Mouse (Mus musculus): ENCODE results near the gene D430042O09Rik. TPM values are rescaled to one million over a fixed set of nuclear protein-coding genes. Genes with fewer than 3 reads are reported as not detected.

Gene D430042O09Rik
- polyA plus RNA-seq (2016; fragmentation: Nextera tagmentation; extraction: Ambion mirVana): 3.4 and 3.5 TPM in 2 replicates

- under 1% methylated on average over 45 of the region's 45 CpGs for WGBS (ENCODE audit: insufficient replicate concordance)
- Histone ChIP-seq H3K4me3 (peak within 1 kb of the TSS; percentile 93), H3K4me1 (peaks cover 35% of the 10 kb centered on the region), H3K36me3 (peaks cover 21% of the 10 kb centered on the region), H3K9ac (peak within 1 kb of the TSS; percentile 92), H3K27me3 (replicated peaks) (no peaks in the 10 kb centered on the region), H3K27ac (peak within 1 kb of the TSS; percentile 88), H3K4me2 (peak within 1 kb of the TSS; percentile 93), H3K9me3 (replicated peaks) (no peaks in the 10 kb centered on the region)
- peak; percentile 98 for ATAC-seq
These were observed at the start of gene D430042O09Rik, which contains the start of gene Gtf3c1 for GRCm38 (mm10) chr7:125707593-125708022. Gene D430042O09Rik, plus strand, starts transcription at chr7:125707888. Gene Gtf3c1, minus strand, starts transcription at chr7:125707780.

GRCm38 (mm10) chr7:125663654-125664053 lies 44.0 kb upstream of the D430042O09Rik start:
- H3K9ac ChIP-seq: no peak overlapping the region
- no peak overlapping the region for H3K4me3 ChIP-seq
- H3K27ac ChIP-seq: no peak overlapping the region
- ATAC-seq: no peak
- no peak overlapping the region for H3K4me2 ChIP-seq
- no peaks in the 10 kb centered on the region for H3K27me3 ChIP-seq (replicated peaks)
- peaks cover 86% of the 10 kb centered on the region for H3K36me3 ChIP-seq
- H3K4me1 ChIP-seq: no peaks in the 10 kb centered on the region
- 85% methylated on average over 3 of the region's 3 CpGs for WGBS (ENCODE audit: insufficient replicate concordance)
- no peaks in the 10 kb centered on the region for H3K9me3 ChIP-seq (replicated peaks)

GRCm38 (mm10) chr7:125670865-125671264 lies 36.8 kb upstream of the D430042O09Rik start:
- Histone ChIP-seq H3K9me3 (replicated peaks) (no peaks in the 10 kb centered on the region), H3K27ac (peak overlapping the region; percentile 62), H3K4me1 (peaks cover 26% of the 10 kb centered on the region), H3K9ac (peak overlapping the region; percentile 15), H3K36me3 (peaks cover 100% of the 10 kb centered on the region), H3K4me3 (no peak overlapping the region), H3K4me2 (peak overlapping the region; percentile 49), H3K27me3 (replicated peaks) (no peaks in the 10 kb centered on the region)
- ATAC-seq: peak; percentile 91
- WGBS (ENCODE audit: insufficient replicate concordance): 52% methylated on average over 6 of the region's 6 CpGs

GRCm38 (mm10) chr7:125671396-125671795 lies 36.3 kb upstream of the D430042O09Rik start:
- Histone ChIP-seq H3K9ac (peak overlapping the region; percentile 15; the same call in 1 of the 2 replicates), H3K9me3 (replicated peaks) (no peaks in the 10 kb centered on the region), H3K4me3 (no peak overlapping the region), H3K27ac (peak overlapping the region; percentile 62), H3K4me2 (peak overlapping the region; percentile 49), H3K4me1 (peaks cover 26% of the 10 kb centered on the region), H3K27me3 (replicated peaks) (no peaks in the 10 kb centered on the region), H3K36me3 (peaks cover 100% of the 10 kb centered on the region)
- ATAC-seq: peak; percentile 72
- WGBS (ENCODE audit: insufficient replicate concordance): 54% methylated on average over 8 of the region's 8 CpGs

- ATAC-seq: no peak
- Histone ChIP-seq H3K27ac (no peak overlapping the region), H3K9me3 (replicated peaks) (no peaks in the 10 kb centered on the region), H3K9ac (no peak overlapping the region), H3K36me3 (peaks cover 100% of the 10 kb centered on the region), H3K4me1 (peaks cover 26% of the 10 kb centered on the region), H3K27me3 (replicated peaks) (no peaks in the 10 kb centered on the region), H3K4me3 (no peak overlapping the region), H3K4me2 (no peak overlapping the region)
- WGBS (ENCODE audit: insufficient replicate concordance): 66% methylated on average over 2 of the region's 2 CpGs
These were observed 32.8 kb upstream of the D430042O09Rik start for GRCm38 (mm10) chr7:125674916-125675315.

- H3K36me3 ChIP-seq: peaks cover 94% of the 10 kb centered on the region
- no peak for ATAC-seq
- no peaks in the 10 kb centered on the region for H3K4me1 ChIP-seq
These were observed 28.9 kb upstream of the D430042O09Rik start for GRCm38 (mm10) chr7:125678756-125679155.

GRCm38 (mm10) chr7:125679936-125680335 lies 27.8 kb upstream of the D430042O09Rik start:
- Histone ChIP-seq H3K9me3 (replicated peaks) (no peaks in the 10 kb centered on the region), H3K36me3 (peaks cover 86% of the 10 kb centered on the region), H3K4me1 (no peaks in the 10 kb centered on the region), H3K4me2 (no peak overlapping the region), H3K4me3 (no peak overlapping the region), H3K9ac (no peak overlapping the region), H3K27me3 (replicated peaks) (no peaks in the 10 kb centered on the region), H3K27ac (no peak overlapping the region)
- no peak for ATAC-seq
- 77% methylated on average over 9 of the region's 9 CpGs for WGBS (ENCODE audit: insufficient replicate concordance)

More at GRCm38 (mm10) chr7:125678756-125679155, 28.9 kb upstream of the D430042O09Rik start:
- WGBS (ENCODE audit: insufficient replicate concordance): 88% methylated on average over 8 of the region's 8 CpGs
- no peak overlapping the region for H3K27ac ChIP-seq
- no peaks in the 10 kb centered on the region for H3K9me3 ChIP-seq (replicated peaks)
- no peak overlapping the region for H3K4me2 ChIP-seq
- no peak overlapping the region for H3K9ac ChIP-seq
- H3K27me3 ChIP-seq (replicated peaks): no peaks in the 10 kb centered on the region
- H3K4me3 ChIP-seq: no peak overlapping the region

- Histone ChIP-seq H3K4me1 (peaks cover 11% of the 10 kb centered on the region; the same call in 1 of the 2 replicates), H3K4me3 (no peak overlapping the region), H3K36me3 (peaks cover 92% of the 10 kb centered on the region), H3K9me3 (replicated peaks) (no peaks in the 10 kb centered on the region), H3K9ac (no peak overlapping the region), H3K27me3 (replicated peaks) (no peaks in the 10 kb centered on the region), H3K27ac (no peak overlapping the region), H3K4me2 (no peak overlapping the region)
- ATAC-seq: no peak
- 82% methylated on average over 4 of the region's 4 CpGs for WGBS (ENCODE audit: insufficient replicate concordance)
These were observed 17.2 kb upstream of the D430042O09Rik start for GRCm38 (mm10) chr7:125690516-125690915.

- H3K9me3 ChIP-seq (replicated peaks): peaks cover 10% of the 10 kb centered on the region
- H3K27ac ChIP-seq: no peak overlapping the region
- no peak overlapping the region for H3K4me2 ChIP-seq
- no peaks in the 10 kb centered on the region for H3K27me3 ChIP-seq (replicated peaks)
- no peaks in the 10 kb centered on the region for H3K4me1 ChIP-seq
- H3K4me3 ChIP-seq: no peak overlapping the region
- no peak for ATAC-seq
- peaks cover 100% of the 10 kb centered on the region for H3K36me3 ChIP-seq
- 77% methylated on average over 5 of the region's 5 CpGs for WGBS (ENCODE audit: insufficient replicate concordance)
- H3K9ac ChIP-seq: no peak overlapping the region
These were observed 13.6 kb upstream of the D430042O09Rik start for GRCm38 (mm10) chr7:125694056-125694455.

GRCm38 (mm10) chr7:125702791-125703190 lies 4.9 kb upstream of the D430042O09Rik start:
- Histone ChIP-seq H3K4me3 (no peak overlapping the region), H3K36me3 (peaks cover 65% of the 10 kb centered on the region), H3K4me2 (no peak overlapping the region), H3K27me3 (replicated peaks) (no peaks in the 10 kb centered on the region), H3K9ac (no peak overlapping the region), H3K9me3 (replicated peaks) (peaks cover 14% of the 10 kb centered on the region), H3K27ac (no peak overlapping the region), H3K4me1 (peaks cover 24% of the 10 kb centered on the region)
- ATAC-seq: no peak
- WGBS (ENCODE audit: insufficient replicate concordance): 72% methylated on average over 1 of the region's 1 CpGs

GRCm38 (mm10) chr7:125707186-125707585 lies 502 bp upstream of the D430042O09Rik start:
- peak overlapping the region; percentile 92 for H3K9ac ChIP-seq
- ATAC-seq: peak; percentile 82
- no peaks in the 10 kb centered on the region for H3K9me3 ChIP-seq (replicated peaks)
- no peaks in the 10 kb centered on the region for H3K27me3 ChIP-seq (replicated peaks)
- H3K27ac ChIP-seq: peak overlapping the region; percentile 88
- peaks cover 25% of the 10 kb centered on the region for H3K36me3 ChIP-seq
- H3K4me3 ChIP-seq: peak overlapping the region; percentile 93
- H3K4me1 ChIP-seq: peaks cover 35% of the 10 kb centered on the region
- under 1% methylated on average over 24 of the region's 24 CpGs for WGBS (ENCODE audit: insufficient replicate concordance)
- H3K4me2 ChIP-seq: peak overlapping the region; percentile 93

GRCm38 (mm10) chr7:125708100-125708499 lies 412 bp downstream of the D430042O09Rik start:
- Histone ChIP-seq H3K4me1 (peaks cover 35% of the 10 kb centered on the region), H3K9me3 (replicated peaks) (no peaks in the 10 kb centered on the region), H3K4me3 (peak overlapping the region; percentile 93), H3K27ac (peak overlapping the region; percentile 53), H3K9ac (peak overlapping the region; percentile 92), H3K4me2 (peak overlapping the region; percentile 93), H3K27me3 (replicated peaks) (no peaks in the 10 kb centered on the region), H3K36me3 (peaks cover 16% of the 10 kb centered on the region)
- WGBS (ENCODE audit: insufficient replicate concordance): 2% methylated on average over 15 of the region's 15 CpGs
- ATAC-seq: no peak
